Mouse (Mus musculus) CD8-positive naive resting alpha-beta T cell, adult 2 months (primary cell): Measurements from ENCODE around the gene Samt3.

Experiments
- DNase-seq, 2 experiments: peaks; one replicate each; pipeline ENCODE4 v3.0.0; 2022; ENCODE audit warnings: low read depth in 2 of 2, low spot score in 2 of 2

The Samt3 gene

DNA sequence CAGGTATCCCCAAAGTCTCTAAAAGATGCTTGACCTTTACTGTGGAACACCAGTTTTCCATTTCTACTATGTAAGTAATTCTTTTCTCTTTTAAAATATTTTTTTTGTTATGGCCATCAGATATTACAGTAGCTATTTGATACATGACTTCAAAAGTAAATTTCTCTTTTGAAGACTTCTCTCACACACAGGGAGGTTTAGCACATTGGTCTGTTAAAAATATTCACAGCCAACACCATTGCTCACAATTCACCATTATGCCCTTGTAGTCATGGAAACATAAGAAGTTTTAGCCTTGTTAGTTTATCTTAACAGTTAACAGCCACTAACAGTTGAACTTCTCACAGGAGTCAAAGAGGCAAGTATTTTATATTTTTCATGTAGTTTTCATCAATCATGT is at the start of gene Samt3:
Samt3 (plus strand) TSS at position 301 of the 400 bp plus-strand sequence.
- no peak for DNase-seq

DNA sequence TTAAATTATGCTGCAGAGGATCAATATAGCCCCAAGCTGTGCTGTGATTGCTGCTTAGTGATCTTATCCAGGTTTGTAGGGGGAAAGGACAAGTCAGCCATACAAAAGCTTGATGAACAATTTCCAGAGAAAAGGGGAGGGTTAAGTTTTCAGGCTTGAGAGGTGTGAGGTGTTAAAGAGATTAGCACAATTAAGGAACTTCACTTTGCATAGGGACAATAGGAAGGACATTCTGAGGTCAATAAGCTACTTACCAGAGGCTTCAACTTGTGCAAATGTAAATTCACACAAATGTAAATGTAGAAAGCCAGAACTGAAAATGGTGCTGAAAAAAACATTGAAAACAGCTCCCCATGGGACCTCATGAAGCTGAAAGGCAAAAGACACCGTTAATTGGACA is 27.4 kb upstream of the Samt3 start:
- DNase-seq = no peak

DNA sequence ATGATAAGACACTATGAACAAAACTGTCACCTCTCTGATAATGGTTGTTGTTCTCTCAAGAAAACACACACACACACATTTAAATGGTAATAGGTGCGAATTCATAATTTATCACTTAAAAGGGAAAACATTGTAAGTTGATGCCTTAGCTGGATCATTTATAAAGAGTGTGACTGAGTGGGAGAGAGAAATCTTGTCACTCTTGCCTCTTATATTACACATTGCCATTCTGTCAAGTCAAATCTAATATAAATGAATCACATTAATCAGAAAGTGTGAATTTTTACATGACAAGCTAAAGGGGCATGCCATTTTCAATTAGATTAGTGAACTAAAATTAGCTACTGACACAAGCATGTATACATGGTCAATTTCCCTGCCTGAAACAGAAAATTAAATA is 44.7 kb downstream of the Samt3 start:
- DNase-seq = no peak
